ENCODE assay signal across 8 mouse cellular contexts in genomic region chr13:48530685-48531084, GRCm38 (mm10). TPM values are rescaled to one million over a fixed set of nuclear protein-coding genes. Genes with fewer than 3 reads are reported as not detected.
DNase-seq lines count a peak whose midpoint lies in the region; ATAC-seq and TF ChIP-seq lines count a peak whose summit lies in the region.

No protein-coding gene starts in this region.

- intact Hi-C loops in left cerebral cortex, postnatal 4 days (cut with DNase I) = no loop called here

- 39% methylated on average over 2 of the region's 2 CpGs for WGBS in heart, postnatal 0 days

- peak; percentile 38 for DNase-seq in left cerebral cortex, postnatal 4 days
- no peak for DNase-seq in left cerebral cortex, adult 8-10 months (ENCODE audit: low spot score in 2 of 2)
- DNase-seq in adrenal gland, postnatal 14 days = peak; percentile 67
- DNase-seq in heart, postnatal 0 days (ENCODE audit: low spot score) = peak; percentile 5
- no peak for DNase-seq in layer of hippocampus, adult 18-20 months (ENCODE audit: low spot score in 2 of 2)

- H3K4me1 ChIP-seq in heart, postnatal 0 days (ENCODE audit: control insufficient read depth, insufficient read depth) = no peaks in the 10 kb centered on the region

- no peak overlapping the region for H3K4me3 ChIP-seq in heart, postnatal 0 days (ENCODE audit: low read depth, low read length)

- no peak overlapping the region for H3K9ac ChIP-seq in heart, postnatal 0 days (replicated peaks; ENCODE audit: low read depth, low read length)

- H3K36me3 ChIP-seq in heart, postnatal 0 days (replicated peaks; ENCODE audit: control insufficient read depth, insufficient read depth, low read length) = peaks cover 10% of the 10 kb centered on the region; the same call in 1 of the 2 replicates

- no peak for TF ChIP-seq EP300 in heart, postnatal 0 days (IDR thresholded peaks at IDR 0.05; ENCODE audit: low read depth)

- no peak overlapping the region for H3K4me2 ChIP-seq in heart, postnatal 0 days (ENCODE audit: low read depth, low read length)

- H3K27me3 ChIP-seq in heart, postnatal 0 days (ENCODE audit: control insufficient read depth, insufficient read depth, low read length) = no peaks in the 10 kb centered on the region

- TF ChIP-seq CTCF in heart, postnatal 0 days (IDR thresholded peaks at IDR 0.05; ENCODE audit: low read depth) = no peak

- ATAC-seq in heart, postnatal 0 days (ENCODE audit: insufficient read depth, low read depth) = no peak; the same call in 1 of the 2 replicates
- ATAC-seq in megakaryocyte progenitor cell, adult 5-6 weeks (replicated peaks; ENCODE audit: poor library complexity) = 0 out of 2 replicates have a peak, but pooled peaks have one; percentile 23
- ATAC-seq in erythroblast, adult 5-6 weeks (replicated peaks; ENCODE audit: low FRiP score, poor library complexity, severe bottlenecking) = no peak
- ATAC-seq in activated CD4-positive, CD25-positive, alpha-beta regulatory T cell, adult 4 months = no peak

- H3K27ac ChIP-seq in heart, postnatal 0 days (ENCODE audit: low read depth) = no peak overlapping the region

- H3K9me3 ChIP-seq in heart, postnatal 0 days (replicated peaks; ENCODE audit: control insufficient read depth, low read length) = no peaks in the 10 kb centered on the region

RNA-seq across cellular contexts. Expression of gene A830005F24Rik, which starts 17.3 kb away (rescaled TPM):
- total RNA-seq in left cerebral cortex, postnatal 4 days (2021) = 1 to 10 TPM; 1.2 to 2.4 TPM
- total RNA-seq in left cerebral cortex, adult 8-10 months (2022) = 1 to 10 TPM; 1.6 to 2.5 (median 1.9) TPM
- not detected in 2 replicates for total RNA-seq in adrenal gland, postnatal 14 days (2021)
- total RNA-seq in heart, postnatal 0 days (2014; rRNA removed; ENCODE audit: low replicate concordance) = not detected in 2 replicates
- 0.20 and 0.21 TPM in 2 replicates for polyA plus RNA-seq in heart, postnatal 0 days (2015; fragmentation: Nextera tagmentation; extraction: Ambion mirVana)
- total RNA-seq in megakaryocyte progenitor cell, adult 5-6 weeks (2015) = 0.71 and 1.0 TPM in 2 replicates
- total RNA-seq in megakaryocyte progenitor cell, adult 5-6 weeks (2017) = 1.2 and 1.4 TPM in 2 replicates
- 1.9 TPM in 1 of 2 replicates, not detected in the other for total RNA-seq in erythroblast, adult 5-6 weeks (2015; ENCODE audit: low replicate concordance)
- total RNA-seq in erythroblast, adult 5-6 weeks (2017; ENCODE audit: low replicate concordance) = not detected in 2 replicates
- 1 to 10 TPM; 6.5 to 6.8 TPM for polyA plus RNA-seq in activated CD4-positive, CD25-positive, alpha-beta regulatory T cell, adult 4 months (2017; shearing (Covaris generic))
- total RNA-seq in layer of hippocampus, adult 18-20 months (2021) = 1 to 10 TPM; 1.5 to 3.5 TPM

RNA-seq across cellular contexts. Expression of gene Zfp169, which starts 17.4 kb away (rescaled TPM):
- total RNA-seq in left cerebral cortex, postnatal 4 days (2021) = 10 to 100 TPM; 19.5 to 24.2 TPM
- total RNA-seq in left cerebral cortex, adult 8-10 months (2022) = 10 to 100 TPM; 23.0 to 26.4 (median 24.7) TPM
- total RNA-seq in adrenal gland, postnatal 14 days (2021) = 6.7 and 9.1 TPM in 2 replicates
- 3.8 and 4.3 TPM in 2 replicates for total RNA-seq in heart, postnatal 0 days (2014; rRNA removed; ENCODE audit: low replicate concordance)
- 0.93 and 1.0 TPM in 2 replicates for polyA plus RNA-seq in heart, postnatal 0 days (2015; fragmentation: Nextera tagmentation; extraction: Ambion mirVana)
- 7.8 and 9.4 TPM in 2 replicates for total RNA-seq in megakaryocyte progenitor cell, adult 5-6 weeks (2015)
- total RNA-seq in megakaryocyte progenitor cell, adult 5-6 weeks (2017) = 12.4 and 16.4 TPM in 2 replicates
- total RNA-seq in erythroblast, adult 5-6 weeks (2015; ENCODE audit: low replicate concordance) = 0.63 and 4.8 TPM in 2 replicates
- total RNA-seq in erythroblast, adult 5-6 weeks (2017; ENCODE audit: low replicate concordance) = 0.98 and 2.9 TPM in 2 replicates
- 10 to 100 TPM; 11.4 to 14.6 TPM for polyA plus RNA-seq in activated CD4-positive, CD25-positive, alpha-beta regulatory T cell, adult 4 months (2017; shearing (Covaris generic))
- 10 to 100 TPM; 19.4 to 24.9 TPM for total RNA-seq in layer of hippocampus, adult 18-20 months (2021)

Comparison
In these comparisons a context has a peak if more than half of its experiments do, and no peak if none do; other contexts are left out.
1. DNase-seq: peak in left cerebral cortex, postnatal 4 days (single experiment), adrenal gland, postnatal 14 days (single experiment) and heart, postnatal 0 days (single experiment); none in left cerebral cortex, adult 8-10 months (0 of 2) and layer of hippocampus, adult 18-20 months (0 of 2).